Mouse (Mus musculus) macrophage (primary cell): ENCODE results near the gene Frzb. TPM values are rescaled to one million over a fixed set of nuclear protein-coding genes. Genes with fewer than 3 reads are reported as not detected.
"Not testable (repeated sequence)": the region's sequence is repeated elsewhere in the genome, so short reads cannot be mapped to it uniquely, and the experiment has no call there.

Experiments
- H3K27ac ChIP-seq: fragments of 350-480 bp; formaldehyde crosslinking; 2 replicates; pipeline ENCODE4 v1.9.0; 2021
- H3K36me3 ChIP-seq: fragments of 350-480 bp; formaldehyde crosslinking; 2 replicates; pipeline ENCODE4 v1.9.0; 2021; ENCODE audit errors: inconsistent target
- H3K4me3 ChIP-seq: fragments of 350-480 bp; formaldehyde crosslinking; 2 replicates; pipeline ENCODE4 v1.9.0; 2021; ENCODE audit errors: inconsistent target
- H3K79me2 ChIP-seq: fragments of 350-480 bp; formaldehyde crosslinking; 2 replicates; pipeline ENCODE4 v1.9.0; 2021; ENCODE audit errors: inconsistent target
- WGBS: methylation state at CpG from one replicate; pipeline ENCODE4 v1.1.7; 2026; ENCODE audit warnings: inconsistent platforms; ENCODE audit not compliant: missing documents; 5-methylcytosine and 5-hydroxymethylcytosine counted together
- polyA plus RNA-seq: library from polyadenylated mRNA; stranded (reverse); fragments of 250-400 nt; gene quantifications from 3 replicates; pipeline ENCODE4 v1.2.4, GENCODE M21; 2018; ENCODE audit warnings: inconsistent platforms
- total RNA-seq, 78 experiments: library from RNA; depleted of rRNA; stranded (reverse); fragments of 250-400 nt; gene quantifications; 1 replicate in 9 of 78; 2 replicates in 24 of 78; 3 replicates in 43 of 78; 4 replicates in 2 of 78; pipeline ENCODE4 v1.2.4; 2018; ENCODE audit warnings: inconsistent platforms in 56 of 78

Frzb gene
- total RNA-seq (2018; cell fraction: chromatin; rRNA removed), result not detected
- under 1 TPM in 1 of 26 experiments, not detected in 25; 0.04 TPM for total RNA-seq (2018; cell fraction: cytosol; rRNA removed)
- not detected for total RNA-seq (2018; cell fraction: nucleus; rRNA removed)
- polyA plus RNA-seq, result not detected in 3 replicates

DNA sequence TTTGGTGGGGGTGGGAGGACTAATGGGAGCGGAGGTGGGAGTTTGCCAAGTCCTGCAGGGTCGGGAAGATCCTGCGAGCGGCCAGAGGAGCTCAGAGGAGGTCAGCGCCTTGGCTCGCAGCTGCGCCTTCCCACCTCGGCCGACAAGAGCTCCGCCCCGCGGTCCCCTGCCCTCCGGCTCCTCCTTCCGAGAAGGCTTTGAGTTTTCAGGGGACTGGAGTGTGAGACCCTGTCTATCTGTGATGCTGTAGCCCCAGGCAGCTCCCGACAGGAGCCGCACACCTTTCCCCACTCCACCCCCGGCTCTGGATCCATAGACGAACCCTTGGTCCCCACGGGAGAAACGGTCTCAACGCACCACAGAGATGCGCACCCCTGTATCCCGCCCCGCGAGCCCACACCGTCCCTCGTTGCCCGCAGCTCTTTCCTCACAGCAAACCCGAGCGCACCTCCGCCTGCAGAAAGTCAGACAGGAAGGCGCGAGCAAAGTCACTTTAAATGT, at the start of gene Frzb:
TSS of gene Frzb (minus strand) at position 335 of the 501 bp plus-strand sequence.
- peak within 1 kb of the TSS; percentile 17 for H3K4me3 ChIP-seq
- WGBS, result under 1% methylated on average over 33 of the region's 33 CpGs
- no peaks in the 10 kb centered on the region for H3K79me2 ChIP-seq
- H3K27ac ChIP-seq, result no peak within 1 kb of the TSS
- H3K36me3 ChIP-seq, result no peaks in the 10 kb centered on the region

DNA sequence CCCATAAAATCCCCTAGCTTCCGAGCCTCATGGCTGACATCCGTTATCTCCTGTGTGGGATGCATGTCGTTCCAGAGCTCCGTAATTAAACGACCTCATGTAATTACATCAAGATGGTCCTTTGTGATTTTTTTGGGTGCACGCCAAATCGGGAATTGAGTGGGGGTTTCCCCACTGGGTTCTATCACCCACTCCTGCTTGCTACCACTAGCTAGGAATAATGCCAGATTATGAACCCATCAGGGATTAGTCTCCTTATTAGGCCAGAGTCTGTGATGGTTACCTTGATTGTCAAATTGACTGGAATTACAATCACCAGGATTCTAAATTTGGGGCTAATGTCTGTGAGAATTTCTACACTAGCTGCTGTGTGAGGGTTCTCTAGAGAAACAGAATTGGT, 47.9 kb upstream of the Frzb start:
- H3K4me3 ChIP-seq, H3K27ac ChIP-seq, H3K79me2 ChIP-seq, H3K36me3 ChIP-seq: not testable (repeated sequence)
- 95% methylated on average over 7 of the region's 7 CpGs for WGBS

DNA sequence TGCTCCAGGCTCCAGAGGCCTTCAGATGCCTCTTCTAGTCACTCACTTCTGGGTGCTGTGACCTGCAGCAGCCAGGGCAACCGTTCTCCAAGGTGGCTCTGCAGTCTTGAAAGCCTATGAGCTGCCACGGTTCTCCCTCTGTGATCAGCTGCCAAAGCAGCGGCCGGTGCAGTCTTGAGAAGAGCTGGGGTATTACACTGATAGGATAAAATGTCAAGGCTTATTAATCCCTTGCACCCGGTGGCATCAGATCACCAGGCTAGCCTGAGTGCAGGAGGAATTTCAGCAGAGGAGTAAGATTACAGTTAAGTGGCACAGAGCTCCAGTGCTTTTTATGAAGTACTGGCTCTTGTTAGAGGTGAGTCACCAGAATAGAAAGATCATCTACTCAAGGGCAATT, 39.4 kb upstream of the Frzb start:
- Histone ChIP-seq H3K79me2 (no peaks in the 10 kb centered on the region), H3K36me3 (no peaks in the 10 kb centered on the region), H3K27ac (no peak overlapping the region), H3K4me3 (no peak overlapping the region)
- 83% methylated on average over 5 of the region's 5 CpGs for WGBS

DNA sequence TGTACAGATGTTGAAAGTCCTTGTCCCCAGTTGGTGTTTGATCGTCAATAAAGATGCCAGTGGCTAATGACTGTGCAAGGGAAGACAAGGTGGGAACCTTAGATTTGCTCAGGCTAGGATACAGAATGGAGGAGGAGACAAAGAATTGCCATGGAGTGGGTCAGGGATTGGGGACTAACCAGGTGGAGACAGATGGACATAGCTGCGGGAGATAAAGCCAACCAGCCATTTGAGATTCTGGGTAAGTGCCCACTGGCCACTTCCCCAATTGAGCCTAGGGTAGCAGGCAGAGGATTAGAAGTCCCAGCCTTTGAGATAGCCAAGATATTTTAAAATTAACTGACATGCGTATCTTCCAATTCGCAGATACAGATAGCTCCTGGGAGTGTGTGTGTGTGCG, 37.5 kb upstream of the Frzb start:
- Histone ChIP-seq H3K27ac (no peak overlapping the region), H3K79me2 (no peaks in the 10 kb centered on the region), H3K36me3 (no peaks in the 10 kb centered on the region), H3K4me3 (no peak overlapping the region)
- WGBS, result 98% methylated on average over 5 of the region's 5 CpGs

DNA sequence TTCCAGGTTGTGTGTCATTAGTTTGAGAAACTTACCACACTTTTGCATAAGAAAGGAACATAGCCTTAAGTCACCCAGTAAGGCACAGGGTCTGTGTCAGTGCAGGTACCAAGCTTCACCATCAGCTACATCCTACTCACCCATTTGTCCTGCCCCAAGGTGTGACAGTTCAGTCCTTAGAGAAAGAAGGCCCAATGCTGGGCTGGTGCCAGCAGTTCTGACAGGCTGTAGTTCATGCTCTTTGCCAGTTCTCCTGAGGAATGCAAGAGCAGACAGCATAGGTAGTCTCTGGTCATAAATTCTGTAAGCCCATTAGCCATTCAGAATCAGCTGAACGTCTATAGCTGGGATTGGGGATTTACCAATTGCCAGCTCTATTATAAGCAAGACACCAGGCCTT, 28.4 kb upstream of the Frzb start:
- Histone ChIP-seq H3K4me3 (no peak overlapping the region), H3K27ac (no peak overlapping the region), H3K79me2 (no peaks in the 10 kb centered on the region), H3K36me3 (no peaks in the 10 kb centered on the region)
- WGBS, result 93% methylated on average over 1 of the region's 1 CpGs

DNA sequence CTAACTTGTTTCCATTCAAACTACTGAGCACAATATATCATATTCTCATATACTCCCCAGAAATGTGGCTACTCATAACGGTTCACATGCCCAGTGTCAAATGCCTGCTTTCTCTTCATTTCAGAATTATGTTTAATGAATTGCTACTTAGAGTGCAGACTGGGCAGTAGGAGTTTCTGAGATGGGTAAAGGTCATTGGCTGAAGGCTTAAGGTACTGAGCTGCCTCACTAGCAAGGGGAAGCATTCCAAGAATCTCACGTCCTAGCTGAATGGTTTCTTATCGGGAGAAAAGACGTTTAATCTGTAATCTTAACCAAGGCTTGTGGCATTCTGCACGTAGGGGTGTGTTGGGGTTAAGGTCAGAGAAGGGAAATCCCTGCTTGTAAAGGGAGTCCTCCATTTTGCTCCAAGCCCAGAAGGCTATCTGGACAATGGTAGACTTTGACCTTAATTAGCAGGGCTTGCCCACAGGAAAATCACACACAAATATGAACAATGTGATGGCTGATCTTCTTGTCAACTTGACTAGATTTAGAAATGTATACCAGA, 26.9 kb upstream of the Frzb start:
- no peaks in the 10 kb centered on the region for H3K79me2 ChIP-seq
- no peak overlapping the region for H3K27ac ChIP-seq
- H3K36me3 ChIP-seq, result no peaks in the 10 kb centered on the region
- 95% methylated on average over 5 of the region's 5 CpGs for WGBS
- no peak overlapping the region for H3K4me3 ChIP-seq

DNA sequence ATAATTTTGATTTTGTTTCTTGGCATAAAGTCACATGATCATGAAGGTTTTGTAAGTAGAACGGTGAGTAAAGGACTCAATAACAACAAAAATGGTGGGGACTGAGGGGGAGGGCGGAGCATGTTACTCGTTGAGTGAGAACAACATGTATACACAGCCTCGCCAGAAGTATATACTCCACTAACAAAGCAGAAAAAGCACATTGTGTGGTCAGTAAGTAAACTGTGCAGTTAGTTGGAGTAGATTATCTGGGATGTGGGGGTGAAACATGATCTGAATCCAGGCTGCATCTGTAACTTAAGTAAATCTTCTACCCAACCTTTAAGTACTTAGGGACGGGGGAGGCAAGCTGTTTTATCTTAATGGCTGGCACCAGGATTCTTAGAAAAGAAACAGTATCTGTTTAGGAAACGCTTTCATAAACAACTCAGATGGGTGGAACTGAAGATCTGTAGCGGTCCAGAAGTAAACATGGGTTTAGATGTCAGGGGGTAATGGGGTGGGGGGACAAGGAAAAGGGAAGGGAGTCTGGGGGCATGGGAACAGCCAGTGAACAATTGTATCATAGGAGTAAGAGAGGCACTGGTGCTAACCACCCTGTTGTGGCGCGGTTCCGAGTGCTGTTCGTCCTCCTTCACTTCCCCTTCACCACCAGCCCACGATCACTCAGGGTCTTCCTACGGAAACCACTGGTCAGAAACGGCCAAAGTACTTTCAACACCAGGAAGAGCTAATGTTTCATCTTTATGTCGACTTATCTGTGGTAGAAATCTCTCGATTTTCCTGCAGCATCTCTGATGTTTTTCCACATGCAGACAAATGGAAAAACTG, 18.8 kb upstream of the Frzb start:
- H3K79me2 ChIP-seq, result no peaks in the 10 kb centered on the region
- 34% methylated on average over 14 of the region's 16 CpGs for WGBS

DNA sequence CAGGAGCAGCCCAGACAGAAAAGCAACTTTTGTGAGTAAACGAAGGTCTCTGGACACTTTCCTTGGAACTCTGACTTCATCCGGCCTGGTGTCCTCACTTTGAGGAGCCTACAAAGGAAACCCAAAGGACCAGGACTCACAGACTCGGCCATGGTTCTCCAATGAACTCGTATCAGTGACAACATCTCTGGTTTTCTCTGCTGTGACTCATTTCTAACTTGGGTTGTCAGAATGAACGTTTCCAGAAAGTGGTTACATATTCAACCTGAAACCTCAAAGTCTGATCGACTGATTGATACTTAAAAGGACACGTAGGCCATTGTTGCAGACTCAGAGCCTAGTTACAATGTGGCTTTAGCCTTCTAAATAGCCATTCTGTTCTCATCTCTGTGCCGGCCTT, 14.4 kb upstream of the Frzb start:
- Histone ChIP-seq H3K4me3 (no peak overlapping the region), H3K36me3 (no peaks in the 10 kb centered on the region)
- 75% methylated on average over 8 of the region's 8 CpGs for WGBS

More for the DNA sequence above, 18.8 kb upstream of the Frzb start:
- Histone ChIP-seq H3K4me3 (no peak overlapping the region), H3K36me3 (no peaks in the 10 kb centered on the region), H3K27ac (no peak overlapping the region)

DNA sequence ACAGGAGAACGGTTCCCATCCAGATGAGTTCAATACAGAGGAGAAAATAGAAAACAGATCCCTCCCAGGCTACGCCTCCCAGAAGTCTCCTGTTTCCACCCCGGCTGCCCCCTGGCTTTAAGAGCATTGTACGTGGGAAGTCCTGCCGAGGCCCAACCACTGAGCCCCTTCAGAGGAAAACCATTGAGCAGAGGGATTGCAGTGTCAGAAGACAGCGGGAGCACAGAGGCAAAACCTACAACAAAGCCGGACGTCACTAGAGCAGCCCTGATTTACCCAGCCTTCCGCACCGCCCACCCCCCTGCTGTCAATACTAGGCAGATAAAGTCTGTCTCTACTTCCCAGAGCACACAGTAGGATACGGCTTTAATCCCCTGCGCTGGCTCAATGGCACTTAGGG, 806 bp upstream of the Frzb start:
- no peak overlapping the region for H3K4me3 ChIP-seq
- 7% methylated on average over 12 of the region's 12 CpGs for WGBS

More for the DNA sequence above, 14.4 kb upstream of the Frzb start:
- Histone ChIP-seq H3K79me2 (no peaks in the 10 kb centered on the region), H3K27ac (no peak overlapping the region)

DNA sequence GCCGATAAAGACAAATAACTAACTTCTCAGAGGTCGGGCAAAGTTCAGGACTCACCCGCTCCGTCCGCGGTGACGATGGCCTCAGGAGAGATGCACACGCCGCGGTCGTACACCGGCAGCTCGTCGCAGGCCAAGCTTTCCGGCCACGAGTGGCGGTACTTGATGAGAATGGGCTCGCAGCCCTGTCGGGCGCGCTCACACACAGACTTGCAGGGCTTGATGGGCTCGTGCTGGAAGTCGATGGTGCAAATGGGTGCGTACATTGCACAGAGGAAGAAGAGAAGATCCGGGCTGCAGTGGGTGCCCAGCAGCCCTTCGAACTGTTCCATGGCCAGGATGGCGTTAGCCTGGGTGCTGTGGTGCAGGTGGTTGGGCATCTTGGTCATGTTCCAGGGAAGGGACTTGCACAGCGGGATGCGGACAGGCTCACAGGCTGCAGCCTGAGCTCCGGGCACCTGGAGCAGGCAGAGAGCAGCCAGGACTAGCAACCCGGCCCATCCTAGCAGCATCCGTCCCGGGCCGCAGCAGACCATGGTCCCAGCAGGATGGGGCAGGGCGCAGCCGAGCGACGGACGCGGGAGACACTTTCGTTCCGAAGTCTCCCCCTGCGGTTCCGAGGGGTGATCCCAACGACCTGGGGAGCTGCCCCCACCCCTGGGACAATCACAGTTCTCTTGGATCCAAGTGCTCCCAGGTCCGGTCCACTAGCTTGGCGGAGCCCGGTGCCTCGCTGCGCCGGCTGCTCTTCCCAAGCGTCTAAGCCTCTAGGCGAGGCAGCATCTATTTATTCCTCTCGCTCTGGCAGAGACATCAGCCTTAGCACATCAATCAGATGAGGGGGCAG, 895 bp downstream of the Frzb start:
- WGBS, result 3% methylated on average over 52 of the region's 54 CpGs
- Histone ChIP-seq H3K27ac (no peak overlapping the region), H3K79me2 (no peaks in the 10 kb centered on the region), H3K4me3 (no peak overlapping the region), H3K36me3 (no peaks in the 10 kb centered on the region)

More for the DNA sequence above, 806 bp upstream of the Frzb start:
- Histone ChIP-seq H3K36me3 (no peaks in the 10 kb centered on the region), H3K27ac (no peak overlapping the region), H3K79me2 (no peaks in the 10 kb centered on the region)

DNA sequence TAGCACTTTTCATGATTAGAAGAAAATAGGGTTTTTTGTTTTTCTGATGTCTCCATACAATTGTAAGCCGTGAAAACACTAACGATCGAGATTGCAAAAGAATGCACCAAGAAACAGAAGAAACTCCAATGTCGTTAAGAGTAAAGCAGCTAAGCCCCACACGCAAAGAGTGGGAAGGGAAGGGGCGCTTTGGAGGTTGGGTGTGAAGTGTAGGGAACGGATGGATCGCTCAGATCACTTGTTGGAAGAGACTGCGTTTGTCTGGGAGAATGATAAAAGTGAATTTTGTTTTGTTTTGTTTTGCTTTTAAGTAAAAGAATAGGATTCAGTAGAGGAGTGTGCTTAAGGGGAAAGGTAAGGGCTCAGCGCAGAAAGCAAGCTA, 1.5 kb downstream of the Frzb start:
- 25% methylated on average over 10 of the region's 10 CpGs for WGBS
- H3K4me3 ChIP-seq, result no peak overlapping the region
- H3K27ac ChIP-seq, result no peak overlapping the region
- H3K36me3 ChIP-seq, result no peaks in the 10 kb centered on the region
- H3K79me2 ChIP-seq, result no peaks in the 10 kb centered on the region

DNA sequence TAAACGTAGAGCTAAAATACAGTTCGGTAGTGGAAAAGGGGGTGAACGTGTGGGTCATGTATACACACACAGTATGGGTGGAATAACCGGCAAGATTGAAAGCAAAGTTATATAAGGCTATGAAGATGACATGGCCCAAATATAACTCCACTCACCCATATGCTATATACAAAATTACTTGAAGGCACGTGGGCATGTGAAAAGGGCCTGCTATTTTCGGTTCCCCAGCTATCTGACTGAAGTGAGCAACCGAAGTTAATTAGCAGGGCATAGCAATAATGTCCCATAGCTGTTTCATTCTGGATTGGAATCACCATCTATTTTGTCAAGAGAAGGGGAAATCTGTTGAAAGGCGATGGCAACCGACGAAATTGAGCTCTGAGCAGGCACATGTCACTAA, 1.9 kb downstream of the Frzb start:
- no peaks in the 10 kb centered on the region for H3K36me3 ChIP-seq
- no peak overlapping the region for H3K4me3 ChIP-seq
- no peak overlapping the region for H3K27ac ChIP-seq
- 91% methylated on average over 10 of the region's 10 CpGs for WGBS
- H3K79me2 ChIP-seq, result no peaks in the 10 kb centered on the region

DNA sequence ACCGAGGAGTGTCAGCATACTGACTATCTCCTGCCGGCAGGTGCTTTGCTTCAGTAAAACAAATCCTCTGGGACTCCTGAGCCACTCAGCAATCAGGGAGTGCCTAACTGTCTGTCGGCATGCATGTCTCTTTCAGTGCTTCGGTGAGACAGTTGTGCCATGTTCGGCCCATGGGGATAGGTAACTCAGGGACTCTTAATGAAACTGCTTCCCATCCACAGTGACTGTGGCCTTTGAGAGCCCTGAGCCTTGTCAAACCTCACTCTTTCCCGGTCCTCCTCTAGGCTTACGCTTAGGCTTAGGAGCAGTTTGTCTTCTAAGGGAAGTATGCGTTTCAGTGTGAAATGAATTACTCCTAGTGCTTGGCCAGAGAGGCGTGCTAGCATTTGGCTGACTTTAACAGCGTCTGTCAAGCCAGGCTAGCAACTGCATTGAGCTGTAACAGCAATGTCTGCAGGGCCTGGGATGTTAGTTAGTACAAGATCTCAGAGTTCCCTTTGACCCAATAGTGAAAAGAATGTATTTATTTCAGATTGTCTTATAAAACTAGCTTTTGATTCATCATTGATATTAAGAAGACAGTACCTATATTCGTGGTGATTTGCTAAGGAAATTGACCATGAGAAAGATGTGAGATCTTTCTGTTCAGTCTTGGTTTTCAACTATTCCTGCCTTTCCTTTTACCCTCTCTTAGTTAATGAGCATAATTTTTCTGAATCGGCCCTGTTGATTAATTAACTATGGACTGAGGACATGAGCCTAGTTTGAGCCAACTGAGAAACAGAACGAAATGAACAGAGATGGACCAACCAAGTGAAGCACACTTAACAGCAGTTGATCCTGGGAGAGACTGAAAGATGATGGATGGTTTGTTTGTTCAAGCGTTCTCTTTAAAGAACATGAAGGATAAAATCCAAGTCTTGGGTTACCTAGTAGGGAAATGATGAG, 2.7 kb downstream of the Frzb start:
- 94% methylated on average over 12 of the region's 14 CpGs for WGBS
- Histone ChIP-seq H3K27ac (no peak overlapping the region), H3K79me2 (no peaks in the 10 kb centered on the region), H3K36me3 (no peaks in the 10 kb centered on the region), H3K4me3 (no peak overlapping the region)

DNA sequence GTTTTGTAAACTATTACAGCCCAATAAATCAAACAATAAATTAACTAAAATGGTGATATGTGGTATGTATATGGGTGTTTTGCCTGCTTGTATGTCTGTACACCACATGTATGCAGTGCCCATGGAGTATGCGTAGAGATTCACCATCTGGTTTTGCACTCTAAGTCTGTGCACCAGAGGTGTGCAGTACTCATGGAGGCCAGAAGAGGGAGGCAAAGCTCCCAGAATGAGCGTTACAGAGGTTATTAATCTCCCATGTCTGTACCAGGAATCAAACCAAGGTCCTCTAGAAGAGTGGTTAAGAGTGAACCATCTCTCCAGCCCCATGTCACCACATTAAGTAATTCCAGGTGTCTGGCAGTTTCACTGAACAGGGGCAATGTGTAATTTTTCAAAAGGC, 3.5 kb downstream of the Frzb start:
- no peaks in the 10 kb centered on the region for H3K79me2 ChIP-seq
- H3K4me3 ChIP-seq, result no peak overlapping the region
- 100% methylated on average over 2 of the region's 2 CpGs for WGBS
- no peaks in the 10 kb centered on the region for H3K36me3 ChIP-seq
- H3K27ac ChIP-seq, result no peak overlapping the region
